Mouse (Mus musculus): ENCODE measurements around the gene Racgap1.
A peak's percentile ranks its signal among the peaks of the same experiment; 100 is the strongest.

Racgap1 gene

DNA sequence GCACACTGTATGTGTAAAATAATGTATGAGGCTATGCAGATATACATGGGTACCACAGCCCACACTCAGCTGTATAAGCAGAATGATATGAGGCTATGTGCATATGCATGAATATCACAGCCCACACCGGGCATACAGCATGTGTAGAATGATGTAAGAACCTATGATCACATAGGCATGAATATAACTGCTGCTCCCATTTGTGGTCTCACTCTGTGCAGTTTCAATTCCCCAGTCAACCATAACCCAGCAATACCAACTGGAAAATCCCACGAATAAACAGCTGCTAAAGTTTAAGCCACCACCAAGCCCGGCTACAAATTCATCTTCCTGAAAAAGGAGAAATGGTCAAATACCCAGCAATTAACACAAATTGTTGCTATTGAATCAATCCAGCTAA lies 32.9 kb downstream of the Racgap1 start:
- DNase-seq (ENCODE audit: low spot score): no peak

DNA sequence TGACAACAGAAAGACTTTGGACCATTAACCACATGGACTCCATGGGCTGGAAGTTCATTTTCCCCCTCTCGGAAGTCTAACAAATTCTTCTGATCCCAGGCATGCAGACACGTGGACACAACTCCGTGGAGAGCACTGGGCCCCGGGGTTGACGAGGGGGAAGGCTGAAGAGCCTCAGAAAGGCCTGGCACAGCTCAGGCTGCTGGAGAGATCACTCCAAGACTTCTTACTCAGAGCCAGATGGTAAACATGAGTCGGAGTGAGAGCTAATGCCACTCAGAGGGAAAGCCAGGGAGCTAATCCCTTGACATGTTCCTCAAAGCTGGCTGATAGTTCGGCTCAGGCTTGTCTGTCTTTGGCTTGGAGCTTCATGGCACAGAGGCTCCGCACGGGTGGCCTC lies 36.2 kb downstream of the Racgap1 start:
- DNase-seq (ENCODE audit: low spot score): no peak

DNA sequence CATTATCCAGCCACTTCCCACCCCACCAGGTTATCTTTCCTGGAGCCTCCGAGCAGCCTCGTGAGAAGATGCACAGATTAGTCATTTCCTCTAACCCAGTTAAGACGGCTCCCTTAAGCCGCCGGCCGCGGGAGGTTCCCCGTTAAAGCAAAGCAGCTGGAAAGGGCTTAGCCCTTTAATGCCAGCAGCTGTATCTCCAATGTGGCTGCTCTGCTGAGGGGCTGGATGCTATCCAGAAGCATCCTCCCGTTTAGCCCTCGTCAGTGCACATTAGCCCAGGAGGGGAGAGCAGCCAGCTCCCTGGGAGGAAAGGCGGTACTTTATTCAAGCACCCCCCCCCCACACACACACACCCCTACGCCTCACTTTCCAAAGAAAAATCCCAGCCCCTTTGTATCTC lies 36.7 kb downstream of the Racgap1 start:
- no peak for DNase-seq (ENCODE audit: low spot score)

DNA sequence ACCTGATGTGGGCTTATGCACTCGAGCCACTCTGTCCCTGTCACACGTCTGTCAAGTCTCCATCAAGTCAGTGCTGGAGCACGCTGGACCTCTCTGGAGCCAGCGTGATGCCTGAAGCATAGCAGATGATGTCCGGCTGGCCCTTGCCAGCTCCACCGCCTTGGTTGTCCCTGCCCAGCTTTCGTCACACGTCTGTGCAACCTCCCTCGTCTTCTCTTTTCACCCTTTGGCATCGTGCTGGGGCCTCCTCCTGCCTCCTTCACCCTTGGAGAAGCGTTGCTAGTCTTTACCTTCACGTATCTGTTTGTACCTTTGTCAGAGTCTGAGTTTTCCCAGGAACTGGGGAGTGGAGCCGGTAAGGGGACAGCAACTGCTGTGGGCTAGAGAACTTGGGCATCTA lies 37.2 kb downstream of the Racgap1 start:
- DNase-seq (ENCODE audit: low spot score): no peak

DNA sequence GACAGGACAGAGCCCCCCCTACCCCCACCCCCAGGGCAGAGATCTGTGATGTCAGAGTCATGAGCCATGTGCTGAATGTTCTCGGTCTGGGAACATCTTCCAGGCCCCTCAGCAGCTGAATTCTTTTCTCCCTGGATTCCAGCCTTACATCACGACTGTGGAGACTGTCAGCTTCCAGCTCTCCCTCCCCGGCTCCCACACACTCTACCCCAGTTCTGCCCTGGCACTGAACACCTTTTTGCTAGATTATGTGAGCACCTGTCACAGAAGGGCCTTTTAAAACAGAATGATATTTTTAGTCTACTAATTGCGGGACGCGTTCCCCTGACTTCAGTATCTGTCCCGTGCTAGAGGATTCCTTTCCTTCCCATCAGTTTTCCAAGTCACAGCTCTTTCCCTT lies 39.9 kb downstream of the Racgap1 start:
- no peak for DNase-seq (ENCODE audit: low spot score)

DNA sequence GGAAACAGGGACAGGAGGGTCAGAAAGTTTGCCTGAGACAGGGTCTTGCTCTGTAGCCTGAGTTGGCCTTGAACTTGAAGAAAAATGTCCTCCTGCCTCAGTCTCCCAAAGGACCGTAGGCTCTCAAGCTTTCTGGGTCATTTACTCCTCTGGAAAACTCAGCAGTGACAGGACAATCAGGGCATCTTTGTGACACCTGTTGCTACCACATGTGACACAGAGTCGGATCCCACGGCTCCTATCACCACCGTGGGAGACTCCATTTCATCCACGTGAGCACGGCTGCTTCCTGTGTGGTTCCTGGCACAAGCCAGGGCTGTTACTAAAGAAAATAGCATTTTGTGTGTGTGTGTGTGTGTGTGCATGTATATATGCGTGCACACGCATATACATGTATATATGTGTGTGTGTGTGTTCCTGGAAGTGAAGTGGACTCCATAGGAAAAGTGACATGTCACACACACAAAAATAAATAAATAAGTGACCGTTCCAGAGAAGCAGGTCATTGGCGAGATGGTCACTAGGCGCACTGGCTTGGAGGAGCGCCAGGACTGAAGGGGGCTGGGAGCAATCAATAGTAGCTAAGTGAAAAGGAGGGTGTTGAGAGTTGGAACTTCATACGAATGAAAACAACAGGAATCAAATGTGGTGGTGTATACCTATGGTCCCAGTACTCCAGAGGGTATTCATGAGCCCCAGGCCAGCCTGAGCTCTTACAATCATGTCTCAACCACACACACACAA lies 42.9 kb downstream of the Racgap1 start:
- DNase-seq (ENCODE audit: low spot score): no peak

DNA sequence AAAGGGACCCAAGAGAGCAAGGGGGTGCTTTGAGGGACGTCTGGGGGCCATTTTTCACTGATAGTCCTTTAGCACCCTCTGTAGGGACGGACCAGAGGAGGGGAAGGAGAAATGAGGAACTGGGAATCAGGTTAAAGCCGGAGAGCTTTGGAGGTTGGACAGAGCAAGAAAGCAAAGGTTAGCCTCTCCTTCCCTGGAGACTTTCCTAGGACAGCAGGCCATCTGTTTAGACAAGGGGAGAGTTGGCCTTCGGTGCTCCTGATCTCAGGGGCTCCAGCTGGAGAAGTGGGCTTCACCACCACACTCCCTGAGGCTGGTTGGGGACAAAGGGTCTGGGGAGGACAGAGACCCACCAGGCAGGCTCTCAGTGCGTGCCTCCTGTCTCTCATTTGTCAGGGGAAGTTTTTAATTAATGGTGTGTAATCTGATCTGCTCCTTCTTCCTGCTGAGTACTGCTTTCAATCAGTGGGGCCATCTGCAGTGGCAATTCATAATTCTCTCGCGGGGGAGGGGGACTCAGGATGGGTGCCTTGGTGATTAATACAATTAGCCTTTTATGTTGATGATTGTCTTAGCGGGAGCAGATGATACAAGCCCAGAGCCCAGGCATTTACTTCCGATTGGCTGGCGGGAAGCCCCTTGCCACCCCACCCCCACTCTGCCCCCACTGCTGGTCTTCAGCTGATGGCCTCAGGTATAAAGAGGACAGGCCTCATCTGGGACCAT lies 43.9 kb downstream of the Racgap1 start:
- DNase-seq (ENCODE audit: low spot score): no peak

DNA sequence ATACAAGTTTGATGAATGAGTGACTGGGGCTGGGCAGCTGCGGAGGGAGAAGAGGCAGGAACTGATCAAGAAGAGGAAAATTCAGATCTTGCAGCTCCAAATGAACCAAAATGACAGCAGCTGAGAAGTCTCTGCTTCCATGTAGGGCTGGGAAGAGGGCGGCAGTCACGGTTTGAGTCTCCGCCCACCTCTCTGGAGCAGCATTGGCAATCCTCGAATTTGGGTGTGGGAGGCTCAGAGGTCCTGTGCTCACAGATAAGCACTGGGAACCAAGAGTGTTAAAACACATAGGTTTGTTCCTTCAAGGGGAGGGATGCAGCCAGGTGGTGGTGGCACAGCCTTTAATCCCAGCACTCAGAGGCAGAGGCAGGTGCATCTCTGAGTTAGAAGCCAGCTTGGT lies 44.9 kb downstream of the Racgap1 start:
- DNase-seq (ENCODE audit: low spot score): no peak

DNA sequence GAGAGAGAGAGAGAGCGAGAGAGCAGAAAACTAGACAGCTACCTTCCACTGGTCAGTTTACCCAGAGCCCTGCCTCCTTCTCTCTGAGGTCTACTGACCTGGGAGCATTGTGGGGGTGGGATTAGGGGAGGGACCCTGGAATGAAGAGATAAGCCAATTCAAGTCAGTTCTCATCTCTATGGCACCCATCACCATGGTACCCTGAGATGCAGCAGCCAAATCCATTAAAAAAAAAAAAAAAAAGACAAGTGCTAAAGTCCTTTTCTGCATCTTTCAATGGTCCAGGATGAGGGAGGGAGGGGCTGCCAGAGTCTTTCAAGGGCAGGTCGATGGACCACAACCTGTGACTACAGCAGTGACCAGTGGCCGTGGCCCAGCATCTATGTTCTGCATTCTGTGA lies 45.9 kb downstream of the Racgap1 start:
- no peak for DNase-seq (ENCODE audit: low spot score)

DNA sequence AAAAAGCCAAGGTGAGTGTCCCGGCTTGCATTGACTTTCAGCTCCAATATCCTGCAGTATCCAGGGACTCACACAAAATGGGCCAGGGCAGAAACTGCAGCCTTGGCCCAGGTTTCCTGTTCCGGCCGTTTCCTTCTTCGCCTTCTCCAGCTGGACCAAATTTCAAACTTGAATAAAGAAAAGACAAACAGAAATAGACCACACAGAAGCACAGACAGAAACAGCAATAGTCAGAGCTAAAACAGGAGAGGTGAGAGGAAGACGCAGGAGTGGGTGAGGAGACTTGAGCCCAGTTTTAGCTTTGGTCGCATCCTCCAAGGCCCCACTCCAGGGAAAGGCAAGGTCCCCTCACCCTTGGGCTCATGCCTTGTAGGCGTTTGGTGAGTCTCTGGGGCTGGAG lies 48.2 kb downstream of the Racgap1 start:
- DNase-seq (ENCODE audit: low spot score): no peak

DNA sequence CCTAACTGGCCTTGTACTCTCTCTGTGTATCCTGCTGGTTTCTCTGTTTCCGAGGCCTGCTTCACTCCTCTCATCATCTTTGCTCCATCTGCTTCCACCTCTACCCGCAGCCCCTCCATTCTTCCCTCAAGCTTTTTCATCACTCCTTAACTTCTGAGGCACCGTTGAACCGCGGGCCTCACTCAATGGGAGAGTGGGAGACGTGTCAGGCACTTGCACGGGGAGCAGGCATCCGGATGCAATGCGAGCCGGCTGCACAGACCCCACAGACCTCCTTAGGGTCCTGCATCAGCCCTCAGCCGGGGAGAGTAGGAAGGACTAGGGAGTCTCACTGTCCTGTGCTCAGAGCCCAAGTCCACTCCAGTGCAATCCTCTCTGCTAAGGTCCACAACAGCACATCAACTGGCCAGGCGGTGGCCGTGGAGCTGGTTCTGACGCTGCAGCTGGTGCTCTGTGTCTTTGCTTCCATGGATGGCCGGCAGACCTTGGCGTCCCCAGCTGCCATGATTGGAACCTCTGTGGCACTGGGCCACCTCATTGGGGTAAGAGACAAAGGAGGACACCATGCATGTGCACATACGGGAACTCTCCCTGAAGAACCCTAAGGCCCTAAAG lies 49.1 kb downstream of the Racgap1 start:
- no peak for DNase-seq (ENCODE audit: low spot score)

DNA sequence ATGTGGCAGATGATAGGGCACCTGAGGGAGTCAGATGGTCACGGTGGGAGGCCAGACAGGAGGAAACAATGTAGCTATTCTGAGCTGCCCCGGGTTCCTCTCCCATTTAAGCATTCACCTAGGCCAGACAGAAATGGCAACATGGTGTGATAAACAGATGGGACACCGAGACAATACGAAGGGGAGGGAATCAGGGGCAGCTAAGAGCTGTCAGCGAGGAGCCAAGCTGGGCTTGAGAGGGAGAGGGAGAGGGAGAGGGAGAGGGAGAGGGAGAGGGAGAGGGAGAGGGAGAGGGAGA lies 49.7 kb downstream of the Racgap1 start:
- no peak for DNase-seq (ENCODE audit: low spot score)

DNA sequence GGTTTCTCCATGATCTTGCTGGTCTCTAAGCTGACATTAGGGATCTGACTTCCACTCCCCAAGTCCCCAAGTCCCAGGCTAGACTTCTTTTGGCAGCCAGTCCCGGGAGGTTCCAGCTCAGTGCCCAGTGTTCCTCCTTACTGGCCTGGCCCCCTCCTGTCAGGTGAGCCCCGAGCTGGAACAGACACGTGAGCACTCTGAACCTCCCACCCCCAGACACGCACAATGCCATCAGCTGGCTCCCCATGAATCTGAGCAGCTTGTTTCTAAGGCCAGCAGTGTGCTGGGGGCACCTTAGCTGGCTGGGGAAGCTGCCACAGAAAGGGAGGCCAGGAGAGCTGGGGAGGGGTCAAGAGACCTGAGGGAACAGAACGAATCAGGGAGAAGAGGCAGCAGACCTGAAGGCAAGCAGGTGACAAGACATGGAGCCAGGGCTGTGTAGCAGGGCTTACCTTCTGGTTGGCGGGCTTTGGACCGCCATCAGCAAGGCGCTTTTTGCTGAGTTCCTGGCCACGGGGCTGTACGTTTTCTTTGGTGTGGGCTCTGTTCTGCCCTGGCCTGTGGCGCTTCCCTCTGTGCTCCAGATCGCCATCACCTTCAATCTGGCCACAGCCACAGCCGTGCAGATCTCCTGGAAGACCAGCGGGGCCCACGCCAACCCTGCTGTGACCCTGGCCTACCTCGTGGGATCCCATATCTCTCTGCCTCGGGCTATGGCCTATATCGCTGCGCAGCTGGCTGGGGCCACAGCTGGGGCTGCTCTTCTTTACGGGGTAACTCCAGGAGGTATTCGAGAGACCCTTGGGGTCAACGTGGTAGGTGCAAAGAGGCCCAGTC lies 50.3 kb downstream of the Racgap1 start, which contains the start of gene Aqp6:
Gene Aqp6 (plus strand): TSS at position 415 of the 837 bp plus-strand sequence.
- no peak for DNase-seq (ENCODE audit: low spot score)

DNA sequence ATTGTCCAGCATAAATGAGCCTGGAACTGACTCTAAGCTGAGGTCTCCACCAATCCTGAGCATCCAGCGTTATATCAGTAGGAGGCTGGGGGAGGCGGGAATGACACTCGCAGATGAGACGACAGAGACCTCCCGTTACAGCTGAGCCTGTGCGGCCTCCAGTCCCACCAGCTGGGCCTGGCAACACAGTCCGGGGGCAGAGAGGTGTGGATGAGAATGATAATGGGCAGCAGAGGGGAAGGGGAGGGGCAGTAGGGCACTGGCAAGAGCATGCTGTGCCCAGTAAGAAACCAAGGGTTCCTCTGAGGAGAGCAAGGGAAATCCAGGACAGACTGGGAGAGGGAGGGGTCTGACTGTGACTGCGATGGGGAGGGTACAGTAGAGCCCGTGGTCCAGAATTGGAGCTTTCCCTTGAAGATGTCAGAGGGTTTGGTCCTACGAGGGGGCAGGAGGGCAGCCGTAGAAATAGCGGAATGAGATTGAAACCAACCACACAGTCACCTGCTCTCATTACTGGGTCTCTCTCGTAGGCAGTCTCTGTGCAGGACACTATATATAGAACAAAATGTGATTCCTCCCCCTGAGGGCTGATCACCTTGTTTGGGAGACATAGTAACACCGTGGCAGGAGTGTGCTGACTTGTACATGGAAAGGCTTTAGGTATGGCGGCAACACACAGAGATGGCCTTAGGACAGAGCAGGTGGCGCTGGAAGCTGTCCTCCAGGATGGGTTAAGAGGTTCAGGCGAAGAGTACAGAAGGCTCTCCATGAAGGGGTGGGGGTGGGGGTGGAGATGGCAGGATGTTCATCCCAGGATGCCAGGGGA lies 52.0 kb downstream of the Racgap1 start:
- DNase-seq (ENCODE audit: low spot score): no peak

DNA sequence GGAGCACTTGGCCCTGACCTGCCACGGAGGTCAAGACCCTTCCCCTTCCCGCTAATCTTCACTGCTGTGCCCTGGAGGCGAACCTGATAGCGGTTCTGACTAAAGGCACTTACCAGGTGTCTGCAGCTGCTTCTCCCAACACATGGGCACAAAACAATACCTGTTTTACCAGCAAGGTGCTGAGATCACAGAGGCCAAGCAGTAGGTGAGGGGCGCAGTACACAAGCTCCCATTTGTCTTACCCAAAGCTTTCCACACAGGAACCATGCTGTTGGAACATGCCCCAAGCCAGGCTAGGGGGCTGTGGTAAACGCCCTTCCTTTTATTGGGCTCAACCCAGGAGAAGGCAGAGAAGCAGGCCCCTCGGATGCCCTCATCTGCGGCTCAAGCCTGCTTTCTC lies 53.9 kb downstream of the Racgap1 start:
- no peak for DNase-seq (ENCODE audit: low spot score)

DNA sequence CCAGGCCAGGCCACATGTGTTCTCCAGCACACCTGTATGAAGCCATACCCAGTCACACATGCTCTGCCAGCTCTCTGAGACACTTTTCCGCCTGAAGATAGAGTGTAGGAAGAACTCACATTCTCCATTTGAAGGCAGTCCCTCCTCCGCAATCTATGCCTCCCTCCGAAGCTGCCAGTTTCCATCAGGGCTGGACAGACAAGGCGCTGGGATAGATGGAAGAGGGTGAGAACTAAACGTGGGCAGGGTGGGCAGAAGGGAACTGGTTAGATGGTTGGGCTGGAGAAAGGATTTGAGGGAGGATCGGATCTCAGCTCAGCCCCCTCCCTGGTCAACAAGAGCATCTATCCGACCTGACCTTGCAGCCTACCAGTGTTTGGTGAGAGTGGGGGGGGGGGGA lies 54.6 kb downstream of the Racgap1 start:
- DNase-seq (ENCODE audit: low spot score): no peak

DNA sequence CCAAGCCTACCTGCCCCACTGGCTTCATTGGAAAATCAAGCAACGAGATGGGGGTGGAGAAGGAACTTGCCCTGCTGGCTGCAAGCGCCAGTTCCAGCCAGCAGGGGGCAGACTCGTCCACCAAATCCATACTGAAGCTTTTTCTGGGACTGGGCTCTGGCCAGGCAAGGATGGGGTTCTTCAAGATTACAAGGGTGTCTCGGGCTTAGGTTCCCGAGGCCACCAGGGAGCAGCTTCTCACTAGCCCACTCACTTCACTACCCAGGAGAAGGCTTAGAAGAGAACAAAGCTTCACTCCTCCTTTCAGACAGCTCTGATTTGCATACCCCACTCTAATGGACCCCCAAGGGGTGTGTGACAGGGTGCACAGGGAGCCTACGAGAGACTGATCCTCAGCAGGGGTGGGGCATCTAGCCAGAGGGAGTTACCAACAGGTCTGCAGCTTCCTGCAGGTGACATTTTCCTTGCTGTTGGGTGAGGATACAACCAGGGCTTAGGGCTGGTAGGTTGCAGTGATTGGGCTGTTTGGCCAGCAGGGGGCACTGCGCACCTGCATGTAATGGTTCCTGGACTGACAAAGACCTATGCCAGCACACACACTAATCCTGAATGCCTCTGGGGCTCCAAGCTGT lies 55.3 kb downstream of the Racgap1 start:
- peak; percentile 67 for DNase-seq (ENCODE audit: low spot score)

DNA sequence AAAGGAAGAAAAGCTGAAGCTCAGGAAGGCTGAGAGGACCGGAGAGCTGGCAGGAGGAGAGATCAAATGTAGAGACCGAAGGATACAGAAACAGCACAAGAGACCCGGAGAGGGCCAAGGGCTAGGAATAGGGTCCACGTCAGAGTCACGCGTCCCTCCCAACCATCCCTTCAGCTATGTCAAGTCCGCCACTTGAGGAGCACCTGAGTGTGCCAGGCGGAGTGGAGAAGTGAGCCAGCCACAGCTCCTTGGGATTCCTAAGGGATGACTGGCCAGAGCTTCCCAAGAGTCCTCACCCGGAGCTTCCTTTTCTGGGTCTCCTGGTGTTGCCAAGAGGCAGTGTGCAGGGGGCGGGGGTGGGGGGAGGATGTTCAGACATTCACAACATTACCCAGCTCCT lies 56.5 kb downstream of the Racgap1 start:
- DNase-seq (ENCODE audit: low spot score): no peak

DNA sequence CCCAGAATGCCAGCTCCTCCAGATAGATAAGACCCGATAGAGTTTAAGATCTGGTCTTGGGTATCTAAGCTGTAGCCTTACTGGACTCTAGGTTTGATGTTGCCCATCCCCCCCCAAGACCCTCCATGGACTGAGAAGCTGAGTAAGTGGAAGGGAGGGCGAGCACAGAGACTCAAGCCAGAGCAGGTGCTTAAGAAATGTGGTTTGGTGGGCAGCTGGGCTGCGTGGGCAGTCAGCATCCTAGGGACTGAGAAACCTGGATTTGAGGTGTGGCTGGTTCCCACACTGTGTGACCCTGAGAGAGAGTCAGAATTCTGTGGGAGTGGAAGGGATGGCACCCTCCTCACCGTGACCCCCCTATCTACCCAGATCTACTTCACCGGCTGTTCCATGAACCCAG lies 58.6 kb downstream of the Racgap1 start:
- DNase-seq (ENCODE audit: low spot score): no peak

DNA sequence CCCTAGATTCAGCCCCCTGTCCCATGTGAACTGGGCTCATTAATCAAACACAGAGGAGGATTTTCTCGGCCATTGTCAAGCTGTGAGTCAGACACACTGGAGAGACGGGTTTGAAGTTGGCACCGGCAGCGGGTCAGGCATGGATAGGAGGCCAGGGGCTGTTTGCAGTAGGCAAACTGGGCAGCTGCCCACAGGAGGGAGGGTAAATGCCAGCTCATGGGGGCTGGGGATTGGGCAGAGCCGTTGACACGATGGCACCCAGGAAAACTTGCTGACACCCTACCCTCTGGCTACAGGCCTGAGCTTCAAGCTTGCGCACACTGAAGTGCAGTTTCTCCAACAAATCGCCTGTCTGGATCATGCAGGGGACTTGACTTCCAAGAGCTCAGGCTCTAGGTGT lies 59.3 kb downstream of the Racgap1 start:
- DNase-seq (ENCODE audit: low spot score): no peak

DNA sequence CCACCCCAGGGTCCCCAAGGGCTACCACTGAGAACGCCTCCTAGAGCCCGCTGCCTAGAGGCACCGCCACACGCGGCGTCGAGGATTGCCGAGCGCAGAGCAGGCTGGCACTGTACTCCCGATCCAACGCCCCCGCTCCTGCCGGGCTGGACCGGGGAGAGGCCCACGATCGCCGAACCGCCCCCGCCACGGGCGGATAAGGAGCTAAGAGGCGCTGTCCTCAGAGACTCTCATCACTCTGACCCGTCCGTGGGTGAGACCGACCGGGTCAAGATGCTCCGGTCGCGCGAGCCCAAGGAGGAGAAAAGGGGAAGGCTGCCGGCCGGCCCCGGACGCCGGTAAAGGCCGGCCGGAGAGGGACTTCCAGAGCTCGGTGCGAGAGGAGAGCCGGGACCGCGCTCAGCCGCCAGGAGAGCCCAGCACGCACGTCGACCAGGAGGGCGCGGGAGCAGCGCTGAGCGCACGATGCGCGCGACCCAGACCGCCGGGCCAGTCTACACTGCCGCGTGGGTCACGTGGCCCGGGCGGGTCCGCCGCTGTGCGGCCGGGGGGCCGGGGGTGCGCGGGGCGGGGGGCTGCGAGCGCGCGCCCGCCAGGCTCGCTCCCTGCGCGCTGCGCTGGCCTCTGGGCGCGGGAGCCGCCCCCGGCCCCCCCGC lies 60.9 kb downstream of the Racgap1 start, which contains the start of gene Aqp5:
Gene Aqp5 (plus strand): TSS at position 354 of the 656 bp plus-strand sequence.
- DNase-seq (ENCODE audit: low spot score): no peak
